Mouse (Mus musculus) liver, embryonic 16.5 days (tissue): ENCODE data around the gene 9130019O22Rik. TPM values are rescaled to one million over a fixed set of nuclear protein-coding genes. Genes with fewer than 3 reads are reported as not detected.

Experiments
- ATAC-seq: fragments of 200-750 bp; cut with Nextera tagmentation; 2 replicates; pipeline ENCODE4 v1.8.0; 2017; ENCODE audit warnings: low read depth, mild to moderate bottlenecking, moderate number of reproducible peaks, moderate library complexity
- H3K27ac ChIP-seq: fragments of 300-500 bp; sonication (generic); 2 replicates; pipeline ENCODE4 v1.5.1; 2014; ENCODE audit warnings: mild to moderate bottlenecking, low read length
- H3K27me3 ChIP-seq: fragments of 300-500 bp; sonication (generic); 2 replicates; pipeline ENCODE4 v1.6.1; 2014; ENCODE audit warnings: low read depth, low read length, mixed read lengths; ENCODE audit not compliant: control insufficient read depth, insufficient read depth
- H3K36me3 ChIP-seq: fragments of 300-500 bp; sonication (generic); 2 replicates; pipeline ENCODE4 v1.6.1; 2014; ENCODE audit warnings: mild to moderate bottlenecking; ENCODE audit not compliant: control insufficient read depth, insufficient read depth
- H3K4me1 ChIP-seq: fragments of 300-500 bp; sonication (generic); 2 replicates; pipeline ENCODE4 v1.6.1; 2014; ENCODE audit warnings: low read depth, low read length, mixed read lengths; ENCODE audit not compliant: control insufficient read depth
- H3K4me2 ChIP-seq: fragments of 300-500 bp; sonication (generic); 2 replicates; pipeline ENCODE4 v1.6.1; 2014; ENCODE audit warnings: low read depth, low read length, mixed read lengths
- H3K4me3 ChIP-seq: fragments of 300-500 bp; sonication (generic); 2 replicates; pipeline ENCODE4 v1.5.1; 2014; ENCODE audit warnings: low read depth, mild to moderate bottlenecking, low read length
- H3K9ac ChIP-seq: fragments of 300-500 bp; sonication (generic); 2 replicates; pipeline ENCODE4 v1.6.1; 2014; ENCODE audit warnings: low read depth, low read length
- H3K9me3 ChIP-seq: fragments of 300-500 bp; sonication (generic); replicated peaks from 2 replicates; pipeline ENCODE4 v1.6.1; 2016; ENCODE audit warnings: low read length; ENCODE audit not compliant: control insufficient read depth
- WGBS: fragments of 180-500 bp; shearing (Covaris S2); extraction: QIAGEN DNeasy Blood & Tissue Kit; methylation state at CpG from one replicate; pipeline ENCODE4 v1.1.7; 2014; ENCODE audit not compliant: insufficient replicate concordance; 5-methylcytosine and 5-hydroxymethylcytosine counted together
- polyA plus RNA-seq: library from polyadenylated mRNA; unstranded; fragments of >200 nt; fragmentation: Nextera tagmentation; extraction: Ambion mirVana; gene quantifications from 2 replicates; pipeline ENCODE4 v1.2.1, GENCODE M21; 2015

Gene 9130019O22Rik
- polyA plus RNA-seq = 1.3 TPM in 2 replicates

DNA sequence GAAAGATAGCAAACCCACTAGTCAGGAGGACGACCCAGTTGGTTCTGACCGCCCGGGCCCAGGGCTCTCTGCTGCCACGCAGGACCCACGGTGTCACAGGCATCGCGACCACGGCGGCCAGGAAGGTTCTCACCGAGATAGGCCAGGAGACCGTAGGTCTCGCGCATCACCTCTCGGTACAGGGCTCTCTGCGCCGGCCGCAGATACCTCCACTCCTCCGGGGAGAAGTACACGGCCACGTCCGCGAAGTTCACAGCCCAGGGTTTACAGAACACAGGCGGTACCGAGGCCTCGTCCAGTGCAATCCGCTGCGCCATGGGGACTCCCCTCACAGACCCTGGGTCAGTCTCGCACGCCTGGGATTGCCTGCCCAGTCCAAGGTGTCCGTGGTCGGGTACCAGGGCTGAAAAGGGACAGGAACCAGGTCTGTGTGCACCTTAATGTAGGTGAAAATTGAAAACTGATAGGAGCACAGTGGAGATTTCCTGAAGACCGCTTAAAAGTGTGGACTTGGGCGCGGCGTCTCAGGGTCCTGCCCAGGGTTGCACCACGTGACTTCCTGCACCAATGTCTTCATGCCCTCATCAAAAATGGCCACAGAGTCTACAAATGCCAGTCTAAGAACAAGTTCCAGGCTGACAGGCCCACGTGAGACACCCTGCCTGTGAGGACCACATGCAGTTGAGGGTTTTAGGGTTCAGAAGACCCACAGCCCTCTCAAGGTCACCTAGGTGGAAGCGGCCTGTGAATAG lies at the start of gene 9130019O22Rik:
Gene 9130019O22Rik (minus strand): TSS at position 526 of the 752 bp plus-strand sequence.
- no peaks in the 10 kb centered on the region; the same call in 1 of the 2 replicates for H3K9me3 ChIP-seq
- peak within 1 kb of the TSS; percentile 76 for H3K9ac ChIP-seq
- no peaks in the 10 kb centered on the region for H3K4me1 ChIP-seq
- peak within 1 kb of the TSS; percentile 66 for H3K27ac ChIP-seq
- no peaks in the 10 kb centered on the region for H3K36me3 ChIP-seq
- peak within 1 kb of the TSS; percentile 72 for H3K4me3 ChIP-seq
- 10% methylated on average over 38 of the region's 38 CpGs for WGBS
- H3K4me2 ChIP-seq = peak within 1 kb of the TSS; percentile 84
- ATAC-seq = peak; percentile 88
- H3K27me3 ChIP-seq = no peaks in the 10 kb centered on the region

- ATAC-seq = no peak
- no peak overlapping the region for H3K9ac ChIP-seq
- H3K27me3 ChIP-seq = no peaks in the 10 kb centered on the region
- no peak overlapping the region for H3K27ac ChIP-seq
- H3K36me3 ChIP-seq = no peaks in the 10 kb centered on the region
- 59% methylated on average over 4 of the region's 4 CpGs for WGBS
- no peak overlapping the region for H3K4me2 ChIP-seq
- peaks cover 6% of the 10 kb centered on the region for H3K9me3 ChIP-seq
- no peak overlapping the region for H3K4me3 ChIP-seq
- no peaks in the 10 kb centered on the region for H3K4me1 ChIP-seq
Measured at GRCm38 (mm10) chr7:127435206-127435605, 48.2 kb upstream of the 9130019O22Rik start.

DNA sequence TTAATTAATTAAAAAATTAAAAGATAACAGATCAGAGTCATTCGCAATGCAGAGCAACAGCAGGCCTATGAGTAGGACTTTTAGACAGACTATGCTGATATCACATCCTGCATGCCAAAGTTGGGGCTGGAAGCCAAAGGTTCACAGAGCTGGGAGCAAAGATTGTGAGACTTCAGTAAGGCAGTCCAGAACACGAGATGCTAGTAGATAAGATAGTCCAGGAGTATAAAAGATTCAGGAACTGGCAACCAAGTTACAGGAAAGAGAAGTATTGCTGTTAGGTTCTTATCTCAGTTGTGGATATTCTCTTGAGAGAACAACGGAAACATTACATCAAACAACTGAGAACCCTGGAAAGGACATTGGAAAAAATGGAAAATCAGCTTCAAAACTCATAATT lies 39.4 kb upstream of the 9130019O22Rik start:
- H3K4me3 ChIP-seq = no peak overlapping the region
- no peak for ATAC-seq
- no peak overlapping the region for H3K4me2 ChIP-seq
- H3K36me3 ChIP-seq = no peaks in the 10 kb centered on the region
- no peak overlapping the region for H3K27ac ChIP-seq
- peaks cover 8% of the 10 kb centered on the region for H3K4me1 ChIP-seq
- no peaks in the 10 kb centered on the region for H3K9me3 ChIP-seq
- H3K9ac ChIP-seq = no peak overlapping the region
- 38% methylated on average over 3 of the region's 3 CpGs for WGBS
- no peaks in the 10 kb centered on the region; the same call in 1 of the 2 replicates for H3K27me3 ChIP-seq

DNA sequence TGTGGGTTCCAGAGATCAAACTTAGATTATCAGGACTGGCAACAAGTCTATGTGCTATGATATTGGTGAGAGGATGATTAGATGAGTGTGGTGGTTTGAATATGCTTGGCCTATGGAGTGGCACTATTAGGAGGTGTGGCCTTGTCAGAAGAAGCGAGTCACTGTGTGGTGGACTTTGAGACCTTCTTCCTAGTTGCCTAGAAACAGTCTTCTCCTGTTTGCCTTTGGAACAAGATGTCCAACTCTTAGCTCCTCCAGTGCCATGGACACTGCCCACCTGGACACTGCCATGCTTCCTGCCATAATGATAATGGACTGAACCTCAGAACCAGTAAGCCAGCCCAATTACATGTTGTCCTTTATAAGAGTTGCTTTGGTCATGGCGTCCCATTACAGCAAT lies 38.9 kb upstream of the 9130019O22Rik start:
- Histone ChIP-seq H3K9ac (no peak overlapping the region), H3K27ac (no peak overlapping the region), H3K4me2 (no peak overlapping the region), H3K27me3 (no peaks in the 10 kb centered on the region; the same call in 1 of the 2 replicates), H3K36me3 (no peaks in the 10 kb centered on the region), H3K9me3 (no peaks in the 10 kb centered on the region), H3K4me3 (no peak overlapping the region), H3K4me1 (peaks cover 12% of the 10 kb centered on the region)
- WGBS = 68% methylated on average over 2 of the region's 2 CpGs
- no peak for ATAC-seq

DNA sequence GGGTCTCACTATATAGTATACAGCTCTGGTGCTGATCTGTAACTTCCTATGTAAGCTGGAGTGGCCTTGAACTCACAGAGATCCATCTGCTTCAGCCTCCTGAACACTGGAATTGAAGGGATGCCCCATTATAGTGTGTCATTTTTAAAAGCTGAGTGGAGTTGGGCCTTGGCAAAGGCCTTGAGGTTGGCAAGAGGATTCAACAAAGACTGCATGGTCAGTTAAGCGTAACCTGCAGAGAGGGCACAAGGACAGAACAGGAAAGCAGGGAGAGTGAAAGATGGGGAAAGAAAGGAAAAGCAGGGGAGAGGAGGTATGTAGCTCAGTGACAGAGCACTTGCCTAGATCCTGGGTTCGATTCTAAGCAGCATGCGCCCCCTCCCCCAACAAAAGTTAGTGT lies 38.3 kb upstream of the 9130019O22Rik start:
- H3K4me3 ChIP-seq = no peak overlapping the region
- WGBS = 84% methylated on average over 3 of the region's 3 CpGs

GRCm38 (mm10) chr7:127422247-127422646 lies 35.3 kb upstream of the 9130019O22Rik start:
- Histone ChIP-seq H3K4me1 (peaks cover 13% of the 10 kb centered on the region), H3K27ac (no peak overlapping the region), H3K4me3 (peak overlapping the region; percentile 84), H3K27me3 (no peaks in the 10 kb centered on the region; the same call in 1 of the 2 replicates), H3K9ac (peak overlapping the region; percentile 86), H3K36me3 (peaks cover 3% of the 10 kb centered on the region; the same call in 1 of the 2 replicates), H3K9me3 (no peaks in the 10 kb centered on the region), H3K4me2 (peak overlapping the region; percentile 72)
- ATAC-seq = peak; percentile 57
- 1% methylated on average over 15 of the region's 15 CpGs for WGBS

More for the DNA sequence above, 38.3 kb upstream of the 9130019O22Rik start:
- H3K36me3 ChIP-seq = no peaks in the 10 kb centered on the region
- H3K4me2 ChIP-seq = no peak overlapping the region
- H3K9ac ChIP-seq = no peak overlapping the region
- ATAC-seq = no peak
- H3K4me1 ChIP-seq = peaks cover 13% of the 10 kb centered on the region
- no peak overlapping the region for H3K27ac ChIP-seq
- no peaks in the 10 kb centered on the region; the same call in 1 of the 2 replicates for H3K27me3 ChIP-seq
- H3K9me3 ChIP-seq = no peaks in the 10 kb centered on the region

GRCm38 (mm10) chr7:127421388-127422191 lies 34.6 kb upstream of the 9130019O22Rik start, which contains the start of gene Zfp688:
Gene Zfp688, minus strand, starts transcription at chr7:127422068.
- Histone ChIP-seq H3K4me3 (peak within 1 kb of the TSS; percentile 84), H3K36me3 (peaks cover 3% of the 10 kb centered on the region; the same call in 1 of the 2 replicates), H3K9me3 (no peaks in the 10 kb centered on the region), H3K27ac (peak within 1 kb of the TSS; percentile 57), H3K4me1 (peaks cover 13% of the 10 kb centered on the region), H3K27me3 (no peaks in the 10 kb centered on the region; the same call in 1 of the 2 replicates), H3K9ac (peak within 1 kb of the TSS; percentile 86), H3K4me2 (peak within 1 kb of the TSS; percentile 72)
- ATAC-seq = peak; percentile 94
- 2% methylated on average over 48 of the region's 48 CpGs for WGBS

GRCm38 (mm10) chr7:127411418-127411817 lies 24.5 kb upstream of the 9130019O22Rik start:
- ATAC-seq = no peak
- WGBS = 43% methylated on average over 2 of the region's 2 CpGs
- H3K9me3 ChIP-seq = no peaks in the 10 kb centered on the region
- H3K4me1 ChIP-seq = no peaks in the 10 kb centered on the region; the same call in 1 of the 2 replicates
- no peak overlapping the region for H3K4me2 ChIP-seq
- no peak overlapping the region for H3K27ac ChIP-seq
- H3K27me3 ChIP-seq = no peaks in the 10 kb centered on the region
- H3K9ac ChIP-seq = no peak overlapping the region
- H3K4me3 ChIP-seq = no peak overlapping the region
- H3K36me3 ChIP-seq = no peaks in the 10 kb centered on the region
